Mouse (Mus musculus) cerebellum, adult 2 months (tissue): ENCODE data around the gene Polr2e.

Source experiments
- CTCF ChIP-seq: fragments of 200-500 bp; IDR thresholded peaks from 2 replicates; pipeline ENCODE4 v1.5.1; 2011; ENCODE audit warnings: low read depth, mild to moderate bottlenecking, control low read depth, low read length, moderate library complexity, borderline replicate concordance; ENCODE audit not compliant: insufficient read depth
- POLR2A ChIP-seq: fragments of 200-500 bp; IDR thresholded peaks from 2 replicates; pipeline ENCODE4 v1.6.1; 2011; ENCODE audit warnings: low read length, control low read depth, borderline replicate concordance; ENCODE audit not compliant: insufficient read depth

DNA sequence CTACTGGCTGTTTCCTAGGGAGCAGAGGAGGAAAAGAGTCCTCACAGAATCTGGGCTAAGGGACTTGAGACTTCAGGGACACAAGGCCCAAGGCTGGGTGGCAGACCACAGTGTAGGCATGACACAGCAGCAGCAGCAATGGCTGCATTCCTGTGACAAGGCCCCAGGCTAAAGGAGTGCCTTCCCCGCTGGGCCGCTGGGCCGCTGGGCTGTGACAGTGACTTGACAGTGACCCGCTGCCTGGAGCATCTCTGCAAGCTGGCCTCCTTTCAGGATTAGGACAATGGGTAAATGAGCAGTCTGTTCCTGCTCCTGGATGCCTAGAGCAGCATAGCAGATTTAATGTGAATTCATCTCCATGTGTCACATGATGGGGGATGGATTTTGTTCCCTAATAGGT is 4.5 kb upstream of the Polr2e start:
- TF ChIP-seq CTCF: no peak
- TF ChIP-seq POLR2A: no peak
